Mouse (Mus musculus) erythroblast, embryonic 14.5 days (primary cell): Measurements from ENCODE around the gene Dand5.

Source experiments
- GATA1 ChIP-seq: IDR thresholded peaks from 2 replicates; pipeline ENCODE4 v1.6.1; 2012; ENCODE audit warnings: low read length, inconsistent platforms, mixed read lengths
- TAL1 ChIP-seq: IDR thresholded peaks from 3 replicates; pipeline ENCODE4 v1.6.1; 2012; ENCODE audit warnings: low read length, inconsistent platforms, mixed read lengths

DNA sequence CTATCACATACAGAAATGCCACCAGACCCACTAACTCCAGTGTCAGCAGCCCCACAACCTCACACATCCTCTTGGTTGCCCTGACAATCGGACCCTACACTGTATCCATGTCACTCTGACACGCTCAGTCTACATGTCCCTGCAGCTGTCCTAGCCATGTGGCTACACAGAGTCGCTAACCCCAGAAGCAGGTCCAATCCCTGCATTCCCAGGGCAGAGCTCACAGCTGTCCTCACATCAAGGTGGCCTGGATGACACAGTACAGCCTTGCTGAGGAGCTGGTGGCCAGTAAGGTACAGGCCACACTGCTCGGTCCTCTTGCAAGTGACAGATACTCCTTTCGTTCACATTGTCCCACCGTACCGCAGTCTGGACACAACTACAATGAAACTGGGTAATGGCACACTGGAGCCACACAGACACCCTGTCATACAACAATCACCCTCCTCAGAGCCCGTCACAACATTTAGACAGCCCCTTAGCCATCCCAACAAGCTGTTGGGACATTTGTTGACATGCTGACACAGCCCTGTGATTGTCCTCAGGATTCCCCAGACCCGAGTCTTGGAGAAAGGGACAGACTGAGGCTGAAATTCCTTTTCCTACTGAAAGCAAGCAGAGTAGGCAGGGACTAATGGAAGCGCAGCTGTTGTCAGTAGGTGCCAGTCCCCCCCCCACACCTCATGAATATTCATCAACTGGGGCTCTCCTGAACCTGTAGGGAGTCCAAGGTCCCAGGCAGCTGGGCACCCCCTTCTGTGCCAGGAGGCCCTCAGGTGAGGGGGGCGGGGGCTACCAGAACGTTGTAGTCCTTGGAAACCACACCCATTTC is 13.3 kb downstream of the Dand5 start:
- no peak for TF ChIP-seq TAL1
- TF ChIP-seq GATA1: no peak
